Mouse (Mus musculus): ENCODE data around the gene Kcnk7.

Gene Kcnk7

DNA sequence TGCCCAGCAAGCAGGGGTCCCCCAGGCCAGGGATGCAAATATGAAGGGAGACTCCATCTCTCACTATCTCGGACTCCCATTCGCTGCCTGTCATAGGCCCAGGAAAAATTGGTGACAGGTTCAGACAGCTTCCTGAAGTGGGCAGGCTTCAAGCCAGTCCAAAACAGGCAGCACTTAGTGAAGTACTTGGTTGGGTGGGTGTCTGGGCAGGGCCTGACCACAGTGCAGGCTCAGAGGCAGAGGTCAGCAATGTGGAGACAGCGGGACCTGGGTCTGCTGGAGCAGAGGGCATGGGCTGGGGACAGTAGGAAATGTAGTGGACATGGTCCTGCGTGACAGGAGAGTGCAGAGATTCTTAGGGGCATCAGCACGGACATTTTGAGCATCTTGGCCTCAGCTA lies 12.6 kb upstream of the Kcnk7 start:
- no peak for DNase-seq

DNA sequence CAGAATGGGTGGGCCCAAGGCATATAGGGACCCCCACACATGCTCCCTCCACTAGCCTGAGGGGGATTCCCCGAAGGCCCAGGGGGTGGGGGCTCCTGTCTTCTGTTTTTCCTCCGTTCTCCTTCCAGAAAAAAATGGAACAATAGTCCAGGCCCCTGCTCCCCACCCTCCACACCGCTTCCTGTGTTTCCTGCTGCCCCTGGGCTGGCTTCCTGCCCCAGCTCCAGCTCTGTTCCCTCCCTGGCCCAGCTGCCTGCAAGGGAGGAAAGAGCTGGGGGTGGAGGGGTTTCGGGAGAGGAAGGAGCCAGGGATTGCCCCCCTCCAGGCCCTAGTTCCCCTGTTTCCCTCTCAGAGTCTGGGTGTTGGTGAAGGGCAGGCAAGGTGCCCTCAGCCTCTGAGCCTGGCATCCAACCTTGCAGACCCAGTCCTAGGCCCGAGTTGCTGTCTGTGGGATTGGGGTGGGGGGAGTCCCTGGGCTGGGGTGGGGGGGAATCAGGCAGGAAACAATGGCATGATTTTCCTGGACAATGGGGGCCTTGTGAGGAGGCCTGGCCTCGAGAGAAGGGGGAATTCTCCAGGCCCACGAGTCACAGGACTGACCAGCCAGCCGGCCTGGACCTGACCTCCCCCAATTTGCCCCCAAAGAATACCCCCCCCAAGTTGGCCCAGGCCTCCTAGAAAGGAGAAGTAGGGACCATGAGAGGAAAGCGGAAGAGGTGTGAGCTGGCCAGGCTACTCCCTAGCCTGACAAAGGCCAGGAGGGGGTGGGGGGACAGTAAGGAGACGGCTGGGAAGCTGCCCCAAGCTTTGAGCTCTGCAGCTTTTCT lies 11.9 kb upstream of the Kcnk7 start:
- no peak for DNase-seq

DNA sequence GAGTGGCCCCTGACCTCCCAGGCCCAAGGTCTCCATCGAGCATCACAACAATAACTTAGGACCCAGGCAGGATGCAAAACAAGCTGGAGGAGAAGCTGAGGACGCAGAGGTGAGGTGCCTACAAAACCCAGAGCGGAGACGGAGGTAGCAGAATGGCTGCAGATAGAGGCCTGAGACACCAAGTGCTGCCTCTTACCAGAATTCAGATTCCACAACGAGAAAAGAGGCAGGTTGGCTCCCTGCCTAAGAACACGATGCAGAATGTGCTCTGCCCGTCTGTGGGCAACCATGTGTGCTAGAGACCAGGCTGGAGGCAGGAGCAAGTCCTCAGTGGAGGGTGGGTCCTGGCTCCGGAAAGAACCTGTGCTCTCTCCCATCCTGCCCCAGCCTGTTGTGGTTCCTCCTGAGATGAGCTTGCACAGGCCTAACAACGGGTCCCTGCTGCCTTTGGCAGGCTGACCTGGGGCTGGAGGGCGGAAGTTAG lies 11.2 kb upstream of the Kcnk7 start:
- no peak for DNase-seq

DNA sequence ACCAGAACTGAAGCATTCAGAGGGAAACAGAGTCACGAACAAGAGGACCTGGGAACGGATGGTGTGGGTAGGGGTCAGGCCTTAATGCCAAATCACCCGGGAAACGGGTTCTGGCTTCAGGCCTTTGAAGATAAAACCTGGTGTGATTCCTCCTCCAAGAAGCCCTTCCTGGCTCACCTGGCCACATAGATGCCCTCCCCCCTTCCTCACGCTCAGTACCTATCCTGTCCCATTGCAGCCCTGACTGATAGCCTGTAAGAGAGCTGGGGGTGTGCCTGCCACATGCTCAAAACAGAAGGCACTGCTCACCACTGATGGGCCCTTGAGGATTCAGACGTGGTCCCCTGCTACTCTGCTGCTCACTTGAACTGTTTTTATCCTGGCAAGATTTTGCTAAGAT lies 10.4 kb upstream of the Kcnk7 start:
- DNase-seq = no peak

DNA sequence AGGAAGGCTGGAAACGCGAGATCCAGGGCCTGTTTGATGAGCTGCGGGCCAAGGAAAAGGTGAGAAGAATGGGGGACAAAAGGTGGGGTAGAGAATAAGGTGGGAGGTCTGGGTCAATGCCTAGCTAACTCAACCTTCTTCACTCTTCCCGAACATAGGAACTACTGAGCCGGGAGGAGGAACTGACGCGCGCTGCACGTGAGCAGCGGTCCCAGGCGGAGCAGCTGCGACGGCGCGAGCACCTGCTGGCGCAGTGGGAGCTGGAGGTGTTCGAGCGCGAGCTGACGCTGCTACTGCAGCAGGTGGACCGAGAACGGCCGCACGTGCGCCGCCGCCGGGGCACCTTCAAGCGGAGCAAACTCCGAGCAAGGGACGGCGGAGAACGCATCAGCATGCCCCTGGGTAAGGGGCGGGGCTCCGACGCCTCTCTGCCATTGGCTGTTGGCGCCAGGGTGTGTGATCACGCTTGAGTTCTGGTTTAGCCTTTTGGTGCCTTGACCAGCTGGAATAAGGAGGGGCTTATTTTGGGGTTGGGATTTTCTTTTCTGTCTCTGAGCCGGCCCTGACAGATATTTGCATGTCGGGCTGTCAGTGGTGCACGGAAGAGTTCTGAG lies 8.2 kb upstream of the Kcnk7 start:
- DNase-seq = no peak

DNA sequence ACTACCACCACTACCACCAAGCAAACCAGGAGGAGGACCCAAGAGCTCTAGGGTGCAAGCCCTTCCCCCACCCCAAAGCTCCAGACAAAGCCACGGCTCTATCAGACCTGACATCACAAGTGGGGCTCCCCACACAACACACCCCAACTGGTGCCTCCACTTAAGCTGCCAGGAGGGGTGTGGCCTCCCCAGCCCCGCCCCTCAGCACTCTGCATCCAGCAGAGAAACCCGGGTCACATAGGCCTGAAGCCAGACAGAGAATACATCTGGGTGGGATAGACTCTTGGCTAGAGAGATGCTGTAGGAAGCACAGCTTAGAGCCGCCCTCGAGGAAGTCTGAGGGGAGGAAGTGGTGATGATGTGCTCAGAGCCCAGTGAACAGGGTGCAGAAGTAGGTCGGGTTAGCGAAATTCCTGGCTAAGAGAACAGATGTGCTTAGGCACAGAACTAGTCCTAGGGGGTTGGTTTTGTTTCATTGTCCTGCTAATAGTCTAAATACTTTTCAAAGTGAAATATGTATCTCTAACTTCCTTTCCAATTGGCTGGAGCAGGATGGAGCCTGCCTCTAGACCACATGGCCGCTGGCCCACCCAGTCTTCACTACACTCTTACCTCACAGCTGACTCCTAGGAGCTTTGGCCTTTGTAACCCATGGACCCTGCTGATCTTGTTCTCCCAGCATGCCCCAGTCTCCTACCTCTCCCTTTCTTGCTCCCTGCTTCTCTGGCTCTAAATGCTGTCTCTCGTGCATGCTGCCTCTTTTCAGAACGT lies 819 bp downstream of the Kcnk7 start:
- no peak for DNase-seq

DNA sequence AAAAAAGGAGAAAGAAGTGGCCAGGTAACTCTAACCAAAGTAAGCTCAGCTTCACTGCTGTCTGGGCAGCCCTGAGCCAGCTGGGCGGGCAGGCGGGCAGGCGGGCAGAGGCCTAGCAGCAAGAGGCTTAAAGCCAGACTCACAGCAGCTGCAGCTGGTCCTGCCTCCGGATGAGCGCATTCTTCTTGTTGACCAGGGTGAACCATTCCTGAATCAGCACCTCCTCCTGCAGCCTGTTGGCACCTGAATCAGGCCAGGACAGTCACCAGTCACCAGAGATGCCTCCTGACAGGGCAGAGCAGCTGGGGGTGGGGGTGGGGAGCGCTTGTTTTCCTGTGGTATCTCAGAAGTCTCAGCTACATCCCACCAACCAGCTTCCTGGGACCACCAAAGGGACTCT lies 5.9 kb downstream of the Kcnk7 start:
- no peak for DNase-seq

DNA sequence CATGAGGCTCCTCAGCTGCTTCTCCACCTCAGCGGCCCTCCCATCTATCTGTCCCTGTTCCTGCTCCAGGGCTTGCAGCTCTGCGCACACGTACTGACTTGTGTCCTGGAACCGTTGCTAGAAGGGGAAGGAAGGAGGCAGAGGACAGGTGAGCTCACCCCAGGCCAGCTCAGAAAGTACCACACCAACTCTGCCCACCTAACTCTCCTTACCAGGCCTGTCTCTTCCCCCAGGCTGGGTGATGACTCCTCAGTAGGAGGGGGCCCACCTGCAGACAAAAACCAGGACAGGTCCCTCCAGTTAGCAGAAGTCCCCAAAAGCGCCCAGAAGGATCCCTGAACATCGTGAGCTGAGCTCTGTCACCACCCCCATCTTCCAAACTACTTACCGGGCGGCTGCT lies 6.4 kb downstream of the Kcnk7 start:
- no peak for DNase-seq

DNA sequence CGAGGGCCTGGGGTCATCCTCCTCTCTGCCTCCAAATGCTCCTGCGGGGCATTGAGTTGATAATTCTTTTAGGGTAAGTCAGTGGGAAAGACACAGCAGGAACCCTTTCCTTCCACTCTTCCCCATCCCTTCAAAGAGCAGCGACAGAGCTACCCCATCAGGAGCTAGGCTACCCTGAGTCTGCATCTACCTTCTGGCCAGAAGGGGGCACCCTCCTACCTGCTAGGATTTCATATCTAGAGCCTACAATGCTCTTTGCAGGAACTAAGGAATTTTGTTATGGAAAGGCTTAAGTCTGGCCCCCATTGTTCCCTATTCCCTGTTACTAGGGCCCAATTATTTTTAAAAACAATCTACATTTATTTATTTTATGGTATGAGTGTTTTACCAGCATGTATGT lies 7.1 kb downstream of the Kcnk7 start:
- peak; percentile 83 for DNase-seq

DNA sequence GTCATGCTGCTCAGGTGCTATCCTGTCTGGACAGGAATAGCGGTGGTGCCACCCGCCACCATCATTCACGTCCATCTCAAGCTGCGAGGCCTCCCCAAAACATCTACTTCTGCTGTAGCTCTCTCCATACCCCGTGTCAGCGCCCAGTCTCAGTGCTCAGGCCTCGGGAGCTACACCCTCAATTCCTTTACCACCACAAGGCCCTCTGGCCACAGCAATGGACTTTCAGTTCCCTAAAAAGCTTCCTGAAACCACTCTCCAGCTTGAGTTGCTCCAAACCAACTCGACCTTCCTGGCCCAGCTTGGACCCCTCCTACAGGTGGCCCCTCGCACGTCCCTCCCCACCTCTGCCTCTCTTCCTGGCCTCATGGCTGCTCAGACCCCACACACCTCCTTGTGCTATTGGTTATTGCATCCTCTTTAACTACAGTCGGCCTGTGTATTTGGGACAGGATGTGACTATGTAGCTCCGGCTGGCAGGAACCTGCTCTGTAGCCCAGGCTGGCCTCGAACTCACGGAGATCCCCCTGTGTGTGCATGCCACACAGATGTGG lies 7.8 kb downstream of the Kcnk7 start:
- no peak for DNase-seq

DNA sequence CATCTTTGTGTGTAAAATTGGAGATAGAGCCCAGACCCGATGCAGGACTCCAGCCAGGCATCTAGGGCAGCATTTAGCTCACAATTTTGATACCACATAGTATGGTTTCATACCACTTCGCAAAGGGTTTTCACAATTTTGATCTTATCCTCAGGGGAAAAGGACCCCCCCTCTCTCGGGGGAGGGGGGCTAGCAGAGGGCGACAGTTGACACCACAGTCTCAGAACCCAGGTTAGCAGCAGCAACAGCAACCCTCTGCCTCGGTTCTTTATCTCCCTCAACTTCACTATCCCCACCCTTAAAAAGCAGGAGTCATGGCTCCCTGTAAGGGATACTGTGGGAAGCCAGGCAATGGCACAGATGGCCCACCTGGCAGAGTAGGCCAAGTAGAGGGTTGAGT lies 9.1 kb downstream of the Kcnk7 start:
- no peak for DNase-seq

DNA sequence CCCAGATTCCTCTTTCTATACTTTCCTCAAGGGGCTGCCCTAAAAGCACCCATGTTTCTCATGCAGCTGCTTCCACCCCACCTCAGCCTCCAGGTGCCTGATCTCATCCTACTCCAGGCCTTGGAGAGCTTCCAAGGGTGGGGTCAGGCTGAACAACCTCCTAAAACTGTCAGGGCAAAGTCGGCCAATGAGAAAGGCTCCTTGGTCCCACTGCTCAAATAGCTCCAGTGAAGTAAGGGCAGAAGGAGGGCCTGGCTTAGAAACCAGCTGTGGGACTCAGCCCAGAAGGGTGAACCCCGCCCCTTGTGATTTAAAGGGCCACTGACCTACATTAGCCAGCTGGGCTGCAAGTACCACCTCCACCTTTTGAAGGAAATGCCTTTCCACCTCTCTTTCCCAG lies 9.6 kb downstream of the Kcnk7 start:
- no peak for DNase-seq

DNA sequence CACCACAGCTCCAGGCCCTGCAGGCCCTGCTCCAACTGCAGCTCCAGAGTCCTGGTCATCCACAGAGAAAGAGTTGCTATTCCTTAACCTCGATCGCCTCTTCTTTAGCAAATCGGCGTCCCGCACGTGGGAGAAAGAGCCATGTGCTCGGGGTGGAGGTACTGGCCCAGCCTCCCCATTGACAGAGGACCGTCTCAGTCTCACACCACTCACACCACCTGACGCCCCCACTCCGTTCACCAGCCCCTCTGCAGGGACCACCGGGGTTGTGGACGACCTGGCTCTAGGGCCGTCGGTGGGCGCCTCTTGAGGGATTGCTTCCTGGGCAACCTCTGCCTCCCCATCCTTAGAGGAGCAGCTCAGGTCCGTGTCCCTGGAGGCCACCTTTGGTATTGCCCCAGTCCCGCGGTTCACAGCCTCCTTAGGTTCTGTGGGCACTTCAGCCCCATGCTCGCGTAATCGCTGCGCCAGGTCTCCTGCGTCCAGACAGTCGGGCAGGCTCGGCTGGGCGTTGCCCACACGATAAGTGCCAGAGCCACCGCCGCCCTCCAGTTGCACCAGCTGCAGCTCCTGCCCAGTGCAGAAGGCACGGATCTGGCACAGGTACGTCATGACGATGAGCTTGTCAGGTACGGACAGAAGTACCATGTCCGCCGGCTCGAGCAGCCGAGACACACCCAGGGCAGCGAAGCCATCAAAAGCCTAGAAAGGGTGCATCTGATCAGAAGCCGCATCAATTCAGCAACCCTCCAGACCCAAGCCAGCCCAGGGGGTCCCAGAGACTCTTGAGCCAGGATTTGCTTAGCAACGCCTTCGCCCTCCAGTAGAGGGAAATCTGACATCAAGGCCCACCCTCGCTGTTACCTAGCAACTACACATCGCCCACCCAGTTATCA lies 11.9 kb downstream of the Kcnk7 start:
- DNase-seq = peak; percentile 60

DNA sequence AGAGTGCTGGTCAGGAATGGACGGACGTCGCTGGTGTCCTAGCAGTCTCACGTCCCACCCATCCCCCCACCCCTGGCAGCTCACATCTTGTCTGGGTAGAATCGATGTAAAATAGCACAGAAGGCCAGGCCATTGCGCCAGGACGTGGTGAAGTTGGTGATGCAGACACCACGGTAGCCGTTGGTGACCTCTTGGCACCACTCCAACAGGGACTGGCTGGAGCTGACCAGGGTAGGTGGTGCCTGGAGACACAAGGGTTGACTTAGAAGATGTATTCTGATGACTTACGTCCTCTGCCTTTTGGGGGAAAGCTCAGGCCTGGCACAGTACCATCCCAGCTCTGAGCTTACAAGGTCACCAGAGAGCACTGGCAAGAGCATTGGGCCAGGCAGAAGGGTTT lies 12.8 kb downstream of the Kcnk7 start:
- DNase-seq = no peak

DNA sequence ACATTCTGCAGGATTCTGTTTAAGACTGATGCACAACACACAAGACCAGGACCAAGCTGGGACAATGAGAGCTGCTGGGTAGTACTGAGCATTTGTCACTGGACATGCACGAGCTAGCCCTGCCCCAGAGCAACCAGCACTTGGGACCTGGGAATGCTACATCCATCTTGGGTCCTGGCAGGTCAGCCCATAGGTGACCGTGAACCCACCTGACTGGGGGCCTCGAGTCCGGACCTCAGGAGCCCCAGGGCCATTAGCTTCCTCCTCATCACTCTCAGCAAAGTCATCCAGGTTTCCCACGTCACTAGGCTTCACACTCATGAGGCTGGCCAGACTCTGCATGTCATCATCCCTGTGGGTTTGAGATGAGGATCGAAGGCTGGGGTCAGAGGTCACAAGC lies 17.1 kb downstream of the Kcnk7 start:
- no peak for DNase-seq

DNA sequence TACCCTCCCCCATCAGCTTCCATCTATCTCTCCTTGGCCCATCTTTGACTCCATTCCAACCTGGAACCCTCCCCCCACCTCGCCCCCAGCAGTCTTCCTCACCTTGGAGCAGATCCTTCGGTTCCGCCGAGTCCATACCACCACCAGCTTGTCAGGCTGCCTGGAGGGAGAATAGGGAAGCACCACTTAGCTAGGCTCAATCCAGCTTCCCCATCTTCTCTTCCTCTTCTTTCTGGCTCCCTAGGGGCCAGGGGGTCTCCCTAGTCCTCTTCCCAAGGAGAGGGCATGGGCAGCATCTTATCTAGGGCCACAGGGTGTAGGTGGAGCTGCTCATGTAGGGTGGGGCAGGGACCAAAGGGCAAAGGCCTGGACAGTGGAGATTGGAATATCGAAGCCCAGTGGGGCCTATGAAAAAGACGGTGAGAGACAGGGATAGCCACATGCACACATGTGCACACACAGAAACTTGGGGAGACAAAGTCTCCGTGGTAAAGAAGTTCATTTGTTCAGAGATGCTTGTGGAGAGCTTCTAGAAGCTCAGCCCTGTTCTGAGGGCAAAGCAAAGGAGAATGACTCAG lies 18.8 kb downstream of the Kcnk7 start:
- no peak for DNase-seq

DNA sequence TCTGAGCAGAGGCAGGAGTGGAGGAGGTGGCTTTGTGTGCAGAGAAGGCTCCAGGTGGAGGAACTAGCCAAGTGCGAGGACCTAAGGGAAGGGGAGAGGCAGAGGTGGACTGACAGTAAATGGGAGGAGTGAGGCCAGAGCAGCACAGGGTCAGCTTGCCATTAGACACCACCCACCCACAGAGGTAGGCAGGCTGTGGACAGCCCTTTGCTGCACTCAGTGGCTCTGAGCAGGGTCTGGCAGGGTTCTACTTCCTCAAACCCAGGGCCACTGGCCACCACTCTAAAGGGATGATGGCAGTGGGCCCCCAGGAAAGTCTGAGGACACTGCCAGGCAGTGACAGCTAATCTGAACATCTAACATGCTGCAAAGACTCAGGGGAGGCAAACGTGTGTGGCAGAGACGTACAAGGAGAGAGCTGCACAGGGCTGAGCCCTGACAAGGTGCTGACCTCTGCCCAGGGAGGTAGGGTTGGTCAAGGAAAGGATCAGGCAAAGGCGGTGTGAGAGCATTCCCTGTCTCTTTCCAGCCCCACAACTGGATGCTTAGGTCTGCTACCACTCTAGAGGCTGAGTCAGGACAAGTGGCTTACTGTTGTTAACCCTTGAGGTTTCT lies 19.9 kb downstream of the Kcnk7 start:
- no peak for DNase-seq

DNA sequence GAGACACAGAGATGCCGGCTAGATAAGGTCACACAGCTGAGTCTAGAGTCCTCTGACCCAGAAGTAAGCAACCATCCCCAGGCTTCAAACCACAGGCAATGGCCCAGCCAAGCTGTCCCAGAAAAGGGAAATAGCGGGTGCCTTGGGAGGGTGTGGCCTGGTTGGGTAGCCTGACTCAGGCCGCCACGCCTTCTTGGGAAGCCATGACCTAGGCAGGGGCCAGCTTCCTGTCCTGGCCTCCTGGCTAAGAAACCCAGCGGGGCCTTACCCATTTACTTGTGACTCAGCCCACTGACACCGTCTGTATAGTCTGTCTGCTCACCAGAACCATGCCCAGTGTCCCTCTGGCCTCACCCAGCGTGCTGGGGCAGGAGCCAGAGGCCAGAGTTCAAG lies 20.4 kb downstream of the Kcnk7 start:
- DNase-seq = no peak

DNA sequence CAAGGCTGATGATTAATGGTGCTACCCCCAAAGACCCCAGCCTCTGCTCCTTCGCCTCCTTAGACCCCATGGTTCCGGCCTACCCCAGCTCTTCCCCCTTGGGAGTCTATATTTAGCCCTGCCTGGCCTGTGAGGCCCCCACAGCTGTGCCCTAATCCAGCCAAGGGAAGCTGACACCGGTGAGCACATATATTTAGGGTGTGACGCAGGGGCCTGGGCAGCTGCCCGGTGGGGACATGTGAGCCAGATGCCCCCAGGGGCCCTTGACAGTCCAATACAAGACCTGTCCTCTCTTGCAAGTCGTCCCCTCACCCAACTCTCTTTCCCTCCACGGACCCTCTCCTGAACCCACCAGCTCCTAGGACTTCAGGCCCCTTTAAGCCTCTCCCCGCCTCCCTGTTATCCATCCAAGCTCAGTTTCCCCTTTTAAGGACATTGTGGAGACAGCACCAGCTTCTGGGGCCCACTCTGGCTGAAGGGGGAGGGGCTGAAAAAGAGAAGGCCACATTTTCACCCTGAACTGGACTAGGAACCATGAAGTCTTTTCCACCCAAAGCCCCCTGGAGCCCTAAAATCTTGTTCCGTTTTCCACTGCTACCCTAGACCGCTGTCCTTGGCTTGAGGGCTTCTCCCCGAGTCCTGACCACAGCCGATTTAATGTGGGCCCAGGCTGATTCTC lies 21.0 kb downstream of the Kcnk7 start:
- DNase-seq = no peak

DNA sequence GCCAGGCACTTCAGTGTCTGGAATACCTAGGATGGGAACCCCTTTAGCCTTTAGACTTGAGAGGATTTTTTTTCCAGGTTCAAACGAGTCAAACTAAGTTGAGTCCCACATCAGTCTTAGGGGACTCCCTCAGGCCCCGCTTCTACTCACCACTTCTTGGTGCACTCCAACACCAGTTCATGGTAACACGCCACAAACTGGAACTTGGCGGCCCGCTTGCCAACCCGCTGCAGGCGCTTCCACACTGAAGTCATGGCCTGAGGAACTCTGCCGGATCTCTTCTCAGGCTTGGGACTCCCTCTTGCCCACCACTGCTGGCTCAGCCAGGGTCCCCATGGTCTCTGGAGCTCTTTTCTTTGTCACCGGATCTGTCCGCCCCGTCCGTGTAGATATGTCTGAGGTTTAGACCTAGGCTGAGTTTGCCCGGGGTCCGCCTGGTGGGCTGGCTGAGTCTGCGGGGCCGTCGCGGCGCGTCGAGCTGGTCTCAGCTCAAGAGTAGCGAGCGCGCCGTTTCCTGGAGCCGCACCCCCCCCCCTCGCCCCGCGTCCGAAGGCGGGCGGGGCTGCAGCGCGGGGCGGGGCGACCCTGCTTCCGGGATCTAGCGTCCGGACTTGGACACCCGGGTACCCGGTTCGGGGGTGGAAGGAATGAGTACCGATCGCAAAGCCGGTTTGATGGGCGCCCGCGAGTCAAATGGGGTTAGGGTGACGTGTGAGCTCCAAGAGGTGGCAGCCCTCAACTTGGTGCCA lies 21.8 kb downstream of the Kcnk7 start, which contains the start of gene Ehbp1l1:
Ehbp1l1 (minus strand) TSS at position 551 of the 749 bp plus-strand sequence.
- peak; percentile 42 for DNase-seq

All from right cerebral cortex, postnatal 14 days (tissue).